Mouse (Mus musculus): ENCODE data around the gene Srprb. TPM values are rescaled to one million over a fixed set of nuclear protein-coding genes. Genes with fewer than 3 reads are reported as not detected.

The Srprb gene
- polyA plus RNA-seq (2012; rRNA removed; ENCODE audit: low replicate concordance): 50.2 and 61.5 TPM in 2 replicates

DNA sequence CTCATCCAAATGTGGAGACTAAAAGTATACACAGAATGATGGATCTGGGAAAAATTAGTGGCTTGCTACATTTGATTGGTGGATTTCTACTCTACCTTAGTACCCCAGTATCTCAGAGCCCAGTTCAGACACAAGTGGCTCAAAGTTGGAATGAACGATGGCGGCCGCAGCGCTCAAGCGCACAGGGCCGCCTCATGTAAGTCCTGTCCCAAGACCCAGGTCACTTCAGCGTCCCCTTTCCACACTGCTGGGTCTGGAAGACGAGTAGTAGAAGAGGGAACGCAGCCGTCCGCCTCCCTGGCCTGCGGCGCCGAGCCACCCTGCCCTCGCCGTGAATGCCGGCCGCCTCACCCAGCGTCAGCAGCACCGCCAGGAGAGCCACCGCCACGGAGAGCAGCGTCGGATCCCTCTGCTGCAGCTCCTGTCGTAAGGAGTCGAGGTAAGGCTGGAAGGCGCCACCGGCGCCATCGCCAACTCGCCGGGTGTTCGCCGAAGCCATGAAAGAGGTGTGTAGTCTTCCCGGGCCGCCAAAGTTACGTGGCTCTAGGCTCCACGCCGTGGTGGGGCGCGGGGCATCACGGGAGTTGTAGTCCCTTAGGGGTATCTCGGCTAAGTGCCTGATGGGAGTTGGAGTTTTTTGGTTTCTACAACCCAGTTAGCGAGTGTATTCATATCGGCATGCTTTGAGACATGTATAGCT lies at the start of gene Srprb:
Gene Srprb (minus strand): TSS at position 577 of the 700 bp plus-strand sequence.

DNA sequence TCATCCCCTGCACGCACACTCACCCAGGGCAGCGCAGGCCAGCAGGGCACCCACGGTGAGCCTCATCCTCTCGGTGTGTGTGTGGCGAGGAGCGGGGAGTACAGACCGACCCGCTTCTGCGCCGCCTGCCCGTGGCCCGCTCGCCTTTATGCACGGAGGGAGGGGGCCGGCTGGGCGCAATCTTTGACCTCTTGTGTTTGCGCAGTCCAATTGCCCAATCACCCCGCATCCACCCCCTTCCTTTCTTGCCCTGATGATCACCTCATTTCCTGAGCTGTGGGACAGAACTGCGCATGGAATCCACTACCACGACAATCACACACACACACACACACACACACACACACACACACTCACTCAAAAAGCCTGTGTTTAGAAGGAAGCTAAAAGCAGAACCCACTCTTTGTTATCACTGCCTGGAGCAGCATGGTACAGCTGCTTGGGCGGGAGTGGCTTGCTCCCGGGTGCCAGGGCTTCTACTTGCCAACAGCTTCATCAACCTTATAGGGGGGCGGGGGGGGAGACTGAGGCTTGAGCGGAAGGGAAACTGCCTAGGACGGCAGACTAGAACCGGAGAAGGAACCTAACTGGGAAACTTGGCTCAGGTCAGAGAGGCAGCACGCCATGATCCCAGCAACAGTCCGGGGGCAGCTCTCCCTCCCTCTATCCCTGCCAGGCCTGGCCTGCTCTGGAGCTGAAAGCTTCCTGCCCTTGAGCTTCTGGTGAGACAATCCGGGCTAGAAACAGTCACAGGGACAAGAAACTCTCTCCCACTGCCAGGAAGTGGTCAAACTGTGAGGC lies 28.4 kb upstream of the Srprb start, which contains the start of the genes Gm20425 and Trf:
Gene Gm20425 (minus strand): TSS at position 157 of the 801 bp plus-strand sequence.
Gene Trf (minus strand): TSS at position 294 of the 801 bp plus-strand sequence.

Other genes starting within 250 kb of the Srprb start
- 45.5 and 56.4 TPM in 2 replicates for gene Slco2a1, start 213.4 kb downstream of the Srprb start, polyA plus RNA-seq (2012; rRNA removed; ENCODE audit: low replicate concordance)
- 0.93 and 8.6 TPM in 2 replicates for gene Rab6b, start 90.3 kb downstream of the Srprb start, polyA plus RNA-seq (2012; rRNA removed; ENCODE audit: low replicate concordance)
- 0.08 and 0.11 TPM in 2 replicates for gene Gm20425, start 28.2 kb upstream of the Srprb start, polyA plus RNA-seq (2012; rRNA removed; ENCODE audit: low replicate concordance)
- 1,585 and 2,459 TPM in 2 replicates for gene Trf, start 28.3 kb upstream of the Srprb start, polyA plus RNA-seq (2012; rRNA removed; ENCODE audit: low replicate concordance)
- 0.49 and 1.1 TPM in 2 replicates for gene 1300017J02Rik, start 102.9 kb upstream of the Srprb start, polyA plus RNA-seq (2012; rRNA removed; ENCODE audit: low replicate concordance)
- 8.6 and 10.8 TPM in 2 replicates for gene Topbp1, start 103.1 kb upstream of the Srprb start, polyA plus RNA-seq (2012; rRNA removed; ENCODE audit: low replicate concordance)
- 26.1 and 71.6 TPM in 2 replicates for gene Cdv3, start 163.7 kb upstream of the Srprb start, polyA plus RNA-seq (2012; rRNA removed; ENCODE audit: low replicate concordance)